ENCODE assay signal across 9 mouse cellular contexts in the genomic region with DNA sequence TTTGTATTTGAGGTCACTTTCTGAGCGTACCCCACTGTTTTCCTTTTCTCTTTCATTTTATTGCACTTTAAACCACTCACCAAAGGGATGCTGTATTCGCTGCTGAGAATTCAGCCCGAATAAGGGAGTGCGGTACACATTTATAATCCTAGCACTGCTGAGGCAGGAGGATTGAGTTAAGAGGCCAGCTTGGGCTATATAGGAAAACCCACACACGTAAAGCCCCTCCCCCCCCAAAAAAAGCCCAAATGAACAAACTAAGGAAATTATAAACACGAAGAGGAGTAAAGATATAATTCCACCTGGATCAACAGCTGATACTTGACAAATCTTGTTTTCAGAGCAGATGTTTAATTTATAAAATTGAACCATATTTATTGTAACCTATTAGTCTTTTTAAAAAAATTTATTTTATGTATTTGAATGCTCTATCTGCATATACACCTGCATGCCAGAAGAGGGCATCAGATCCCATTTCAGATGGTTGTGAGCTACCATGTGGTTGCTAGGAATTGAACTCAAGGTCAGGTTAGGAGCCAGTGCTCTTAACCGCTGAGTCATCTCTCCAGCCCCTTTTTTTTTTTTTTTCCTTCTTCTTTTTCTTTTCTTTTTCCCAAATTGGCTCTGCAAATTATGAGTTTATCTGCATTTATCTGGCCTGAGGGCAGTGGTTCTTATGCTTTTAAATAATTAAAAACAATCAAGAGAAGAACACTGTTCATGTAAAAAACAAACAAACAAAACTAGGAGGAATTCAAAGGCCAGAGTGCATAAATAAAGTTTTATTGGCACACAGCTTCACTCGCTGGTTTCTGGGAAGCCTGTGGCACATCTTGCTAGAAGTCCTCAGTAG. TPM values are rescaled to one million over a fixed set of nuclear protein-coding genes. Genes with fewer than 3 reads are reported as not detected.
A peak's percentile ranks its signal among the peaks of the same experiment; 100 is the strongest.
DNase-seq lines count a peak whose midpoint lies in the region; ATAC-seq and TF ChIP-seq lines count a peak whose summit lies in the region.
"Had no signal": no experiment of that assay in that cellular context is flagged by ENCODE, and none has a peak within 500 bp of the region (broad histone marks: within the 10 kb centered on the region; RNA-seq: fewer than 3 reads in every experiment).

No protein-coding gene starts in this region.

- no peak for ATAC-seq in megakaryocyte, adult 5-6 weeks (ENCODE audit: poor library complexity, severe bottlenecking)
- no peak for ATAC-seq in stomach, embryonic 14.5 days (ENCODE audit: insufficient number of reproducible peaks, insufficient read depth, low FRiP score, low read depth)

- H3K27me3 ChIP-seq in megakaryocyte, embryonic 14.5 days (replicated peaks): peaks cover 7% of the 10 kb centered on the region
- peaks cover 9% of the 10 kb centered on the region; the same call in 1 of the 2 replicates for H3K27me3 ChIP-seq in limb, embryonic 10.5 days (ENCODE audit: low read depth, poor library complexity, severe bottlenecking)
- H3K27me3 ChIP-seq in stomach, embryonic 14.5 days (ENCODE audit: control insufficient read depth, insufficient read depth, low read length): no peaks in the 10 kb centered on the region

- intact Hi-C loops in gastrocnemius, adult 2 months (cut with DNase I): no loop called here

- H3K4me2 ChIP-seq in stomach, embryonic 14.5 days (replicated peaks; ENCODE audit: low read depth, low read length): peak overlapping the region; percentile 80

- H3K9me3 ChIP-seq in megakaryocyte, embryonic 14.5 days: peaks cover 5% of the 10 kb centered on the region
- H3K9me3 ChIP-seq in limb, embryonic 10.5 days (replicated peaks): no peaks in the 10 kb centered on the region
- H3K9me3 ChIP-seq in stomach, embryonic 14.5 days (ENCODE audit: control insufficient read depth, low read depth, low read length): no peaks in the 10 kb centered on the region

- WGBS in limb, embryonic 10.5 days: 58% methylated on average over 8 of the region's 8 CpGs
- 56% methylated on average over 8 of the region's 8 CpGs for WGBS in stomach, embryonic 14.5 days

- H3K9ac ChIP-seq in stomach, embryonic 14.5 days (replicated peaks; ENCODE audit: low read depth, low read length): no peak overlapping the region; the same call in 1 of the 2 replicates

- DNase-seq in gastrocnemius, adult 2 months: no peak
- DNase-seq in gastrocnemius, postnatal 10 days: no peak
- no peak for DNase-seq in limb, embryonic 10.5 days (ENCODE audit: low spot score)
- no peak for DNase-seq in urinary bladder, postnatal 10 days (ENCODE audit: low spot score)
- no peak for DNase-seq in cerebellum, postnatal 14 days
- DNase-seq: embryo, embryonic 11 days had no signal

- peaks cover 41% of the 10 kb centered on the region for H3K4me1 ChIP-seq in megakaryocyte, embryonic 14.5 days
- peaks cover 23% of the 10 kb centered on the region for H3K4me1 ChIP-seq in limb, embryonic 10.5 days
- no peaks in the 10 kb centered on the region for H3K4me1 ChIP-seq in stomach, embryonic 14.5 days (ENCODE audit: control insufficient read depth, insufficient read depth, low read length)

- no peaks in the 10 kb centered on the region for H3K36me3 ChIP-seq in megakaryocyte, embryonic 14.5 days (replicated peaks; ENCODE audit: low read length)
- no peaks in the 10 kb centered on the region for H3K36me3 ChIP-seq in limb, embryonic 10.5 days
- no peaks in the 10 kb centered on the region for H3K36me3 ChIP-seq in stomach, embryonic 14.5 days (ENCODE audit: control insufficient read depth, insufficient read depth, low read length)

- TF ChIP-seq CTCF in gastrocnemius, adult 2 months (IDR thresholded peaks at IDR 0.05): peak; percentile 48

- H3K4me3 ChIP-seq in gastrocnemius, adult 2 months: peak overlapping the region; percentile 85
- H3K4me3 ChIP-seq in megakaryocyte, embryonic 14.5 days (replicated peaks): peak overlapping the region; percentile 96
- peak overlapping the region; percentile 67 for H3K4me3 ChIP-seq in limb, embryonic 10.5 days
- H3K4me3 ChIP-seq in stomach, embryonic 14.5 days (ENCODE audit: low read depth, low read length): peak overlapping the region; percentile 44; the same call in 1 of the 2 replicates

- peak overlapping the region; percentile 92 for H3K27ac ChIP-seq in gastrocnemius, adult 2 months
- H3K27ac ChIP-seq in limb, embryonic 10.5 days: peak overlapping the region; percentile 81
- peak overlapping the region; percentile 27; the same call in 1 of the 2 replicates for H3K27ac ChIP-seq in stomach, embryonic 14.5 days (ENCODE audit: low read length)

RNA-seq across cellular contexts. Expression of a gene that starts 30.4 kb away (rescaled TPM):
- 100 to 1,000 TPM; 177 to 191 TPM for total RNA-seq in gastrocnemius, adult 2 months (2021)
- total RNA-seq in gastrocnemius, postnatal 10 days (2021): 10 to 100 TPM; 66.3 to 71.7 TPM
- 0.48 TPM in 2 replicates for polyA plus RNA-seq in megakaryocyte, embryonic 14.5 days (2012; ENCODE audit: insufficient read depth, low replicate concordance)
- total RNA-seq in megakaryocyte, adult 5-6 weeks (2015): 0.02 and 0.05 TPM in 2 replicates
- total RNA-seq in megakaryocyte, adult 5-6 weeks (2017): 0.07 TPM in 1 of 2 replicates, not detected in the other
- polyA plus RNA-seq in limb, embryonic 10.5 days (2016; fragmentation: Nextera tagmentation; extraction: Ambion mirVana): 4.8 and 5.8 TPM in 2 replicates
- 2.5 and 3.3 TPM in 2 replicates for polyA plus RNA-seq in stomach, embryonic 14.5 days (2014; fragmentation: Nextera tagmentation; extraction: Ambion mirVana)

RNA-seq across cellular contexts. Expression of a gene that starts 46.6 kb away (rescaled TPM):
- 10 to 100 TPM in 1 of 2 experiments, 1 to 10 TPM in 1; 9.2 to 10.5 TPM for total RNA-seq in gastrocnemius, adult 2 months (2021)
- total RNA-seq in gastrocnemius, postnatal 10 days (2021): 1 to 10 TPM; 5.8 to 6.8 TPM
- polyA plus RNA-seq in megakaryocyte, embryonic 14.5 days (2012; ENCODE audit: insufficient read depth, low replicate concordance): 10.8 and 14.5 TPM in 2 replicates
- 3.0 and 3.1 TPM in 2 replicates for total RNA-seq in megakaryocyte, adult 5-6 weeks (2015)
- total RNA-seq in megakaryocyte, adult 5-6 weeks (2017): 6.1 and 9.7 TPM in 2 replicates
- polyA plus RNA-seq in limb, embryonic 10.5 days (2016; fragmentation: Nextera tagmentation; extraction: Ambion mirVana): 81.3 and 91.8 TPM in 2 replicates
- 24.1 and 28.8 TPM in 2 replicates for polyA plus RNA-seq in stomach, embryonic 14.5 days (2014; fragmentation: Nextera tagmentation; extraction: Ambion mirVana)

RNA-seq across cellular contexts. Expression of a gene that starts 48.8 kb away (rescaled TPM):
- total RNA-seq in gastrocnemius, adult 2 months (2021): under 1 TPM; 0.28 to 0.61 TPM
- total RNA-seq in gastrocnemius, postnatal 10 days (2021): 1 to 10 TPM; 1.6 to 2.4 TPM
- 5.6 and 11.6 TPM in 2 replicates for polyA plus RNA-seq in megakaryocyte, embryonic 14.5 days (2012; ENCODE audit: insufficient read depth, low replicate concordance)
- total RNA-seq in megakaryocyte, adult 5-6 weeks (2015): 3.0 and 3.2 TPM in 2 replicates
- total RNA-seq in megakaryocyte, adult 5-6 weeks (2017): 1.4 and 1.6 TPM in 2 replicates
- polyA plus RNA-seq in limb, embryonic 10.5 days (2016; fragmentation: Nextera tagmentation; extraction: Ambion mirVana): 12.9 and 16.1 TPM in 2 replicates
- 9.6 and 10.0 TPM in 2 replicates for polyA plus RNA-seq in stomach, embryonic 14.5 days (2014; fragmentation: Nextera tagmentation; extraction: Ambion mirVana)

Comparison
In these comparisons a context has a peak if more than half of its experiments do, and no peak if none do; other contexts are left out.
1. H3K27ac ChIP-seq: peak in every context shown above with its lines; median percentile 92 in gastrocnemius, adult 2 months; 81 in limb, embryonic 10.5 days; 27 in stomach, embryonic 14.5 days.
2. H3K4me3 ChIP-seq: peak in every context shown above with its lines; median percentile 96 in megakaryocyte, embryonic 14.5 days; 85 in gastrocnemius, adult 2 months; 67 in limb, embryonic 10.5 days; 44 in stomach, embryonic 14.5 days.
3. RNA of a gene that starts 30.4 kb away (total RNA-seq): 177 to 191 TPM in gastrocnemius, adult 2 months and 66.3 to 71.7 TPM in gastrocnemius, postnatal 10 days; 0.02 to 0.07 TPM in megakaryocyte, adult 5-6 weeks; every median in the first group is over 10 times any median in the second.